In genomic region chr12:51708941-51709686, GRCm38 (mm10) we compare ENCODE assay signal across 9 mouse cellular contexts. TPM values are rescaled to one million over a fixed set of nuclear protein-coding genes. Genes with fewer than 3 reads are reported as not detected.
DNase-seq lines count a peak whose midpoint lies in the region; ATAC-seq and TF ChIP-seq lines count a peak whose summit lies in the region.
"Had no signal": no experiment of that assay in that cellular context is flagged by ENCODE, and none has a peak within 500 bp of the region (broad histone marks: within the 10 kb centered on the region; RNA-seq: fewer than 3 reads in every experiment).

No protein-coding gene starts in this region.

- H3K9me3 ChIP-seq in liver, postnatal 0 days (ENCODE audit: low read length), result no peaks in the 10 kb centered on the region
- H3K9me3 ChIP-seq in neural tube, embryonic 15.5 days (replicated peaks), result no peaks in the 10 kb centered on the region
- no peaks in the 10 kb centered on the region for H3K9me3 ChIP-seq in hindbrain, embryonic 16.5 days (ENCODE audit: control insufficient read depth, low read length)
- H3K9me3 ChIP-seq: limb, embryonic 12.5 days had no signal

- peak overlapping the region; percentile 39; the same call in 1 of the 2 replicates for H3K27ac ChIP-seq in liver, postnatal 0 days (ENCODE audit: low read depth)
- 0 out of 2 replicates have a peak overlapping the region, but pooled peaks have one; percentile 1 for H3K27ac ChIP-seq in neural tube, embryonic 15.5 days (replicated peaks)
- no peak overlapping the region for H3K27ac ChIP-seq in hindbrain, embryonic 16.5 days (ENCODE audit: low read depth, low read length)
- H3K27ac ChIP-seq: limb, embryonic 12.5 days had no signal

- no peaks in the 10 kb centered on the region for H3K36me3 ChIP-seq in liver, postnatal 0 days (replicated peaks; ENCODE audit: insufficient read depth, low read length)
- H3K36me3 ChIP-seq in neural tube, embryonic 15.5 days, result no peaks in the 10 kb centered on the region
- no peaks in the 10 kb centered on the region for H3K36me3 ChIP-seq in hindbrain, embryonic 16.5 days (ENCODE audit: control insufficient read depth, insufficient read depth, low read length)
- H3K36me3 ChIP-seq: limb, embryonic 12.5 days had no signal

- no peak overlapping the region for H3K4me2 ChIP-seq in liver, postnatal 0 days (ENCODE audit: low read depth, low read length)
- H3K4me2 ChIP-seq in neural tube, embryonic 15.5 days, result no peak overlapping the region
- H3K4me2 ChIP-seq in hindbrain, embryonic 16.5 days (ENCODE audit: low read length), result no peak overlapping the region
- H3K4me2 ChIP-seq: limb, embryonic 12.5 days had no signal

- no peak for TF ChIP-seq EP300 in liver, postnatal 0 days (IDR thresholded peaks at IDR 0.05; ENCODE audit: low read depth)

- no peak for ATAC-seq in liver, postnatal 0 days
- no peak for ATAC-seq in neural tube, embryonic 15.5 days (ENCODE audit: low FRiP score)
- no peak for ATAC-seq in hindbrain, embryonic 16.5 days

- no peak overlapping the region for H3K4me3 ChIP-seq in liver, postnatal 0 days (ENCODE audit: low read depth, low read length)
- H3K4me3 ChIP-seq in neural tube, embryonic 15.5 days (replicated peaks), result no peak overlapping the region
- no peak overlapping the region for H3K4me3 ChIP-seq in hindbrain, embryonic 16.5 days (ENCODE audit: low read length)
- H3K4me3 ChIP-seq: limb, embryonic 12.5 days had no signal

- H3K27me3 ChIP-seq in liver, postnatal 0 days (ENCODE audit: insufficient read depth, low read length), result no peaks in the 10 kb centered on the region
- no peaks in the 10 kb centered on the region for H3K27me3 ChIP-seq in neural tube, embryonic 15.5 days (replicated peaks)
- no peaks in the 10 kb centered on the region for H3K27me3 ChIP-seq in hindbrain, embryonic 16.5 days (replicated peaks; ENCODE audit: control insufficient read depth, insufficient read depth, low read length)
- H3K27me3 ChIP-seq: limb, embryonic 12.5 days had no signal

- H3K4me1 ChIP-seq in liver, postnatal 0 days (ENCODE audit: insufficient read depth), result peaks cover 7% of the 10 kb centered on the region; the same call in 1 of the 2 replicates
- no peaks in the 10 kb centered on the region for H3K4me1 ChIP-seq in neural tube, embryonic 15.5 days
- no peaks in the 10 kb centered on the region for H3K4me1 ChIP-seq in hindbrain, embryonic 16.5 days (ENCODE audit: control insufficient read depth, insufficient read depth, low read depth, low read length)

- DNase-seq in liver, postnatal 0 days, result no peak
- DNase-seq in liver, result no peak
- DNase-seq in frontal cortex, postnatal 36 days (ENCODE audit: low spot score in 2 of 2), result peak; percentile 84 to 88
- DNase-seq in layer of hippocampus, adult 9-10 months (ENCODE audit: low spot score), result peak; percentile 74
- no peak for DNase-seq in gastrocnemius, adult 8-10 months (ENCODE audit: low spot score in 2 of 2)
- DNase-seq in urinary bladder, adult 18-20 months (ENCODE audit: low spot score in 2 of 2), result no peak

- TF ChIP-seq CTCF in liver, postnatal 0 days (IDR thresholded peaks at IDR 0.05; ENCODE audit: low read depth), result no peak

- H3K9ac ChIP-seq in liver, postnatal 0 days (replicated peaks), result no peak overlapping the region
- H3K9ac ChIP-seq in neural tube, embryonic 15.5 days (replicated peaks), result no peak overlapping the region
- no peak overlapping the region for H3K9ac ChIP-seq in hindbrain, embryonic 16.5 days (ENCODE audit: low read depth, low read length)
- H3K9ac ChIP-seq: limb, embryonic 12.5 days had no signal

- 64% methylated on average over 14 of the region's 14 CpGs for WGBS in liver, postnatal 0 days (ENCODE audit: insufficient replicate concordance)
- WGBS in neural tube, embryonic 15.5 days, result 71% methylated on average over 14 of the region's 14 CpGs
- 70% methylated on average over 14 of the region's 14 CpGs for whole genome bisulfite sequencing in hindbrain, embryonic 16.5 days

RNA-seq across cellular contexts. Expression of gene Strn3, which starts 17.4 kb away (rescaled TPM):
- polyA plus RNA-seq in liver, postnatal 0 days (2015; fragmentation: Nextera tagmentation; extraction: Ambion mirVana), result 11.5 and 11.9 TPM in 2 replicates
- polyA plus RNA-seq in neural tube, embryonic 15.5 days (2015; fragmentation: Nextera tagmentation; extraction: Ambion mirVana), result 34.4 and 34.7 TPM in 2 replicates
- total RNA-seq in gastrocnemius, adult 8-10 months (2022), result 100 to 1,000 TPM; 152 to 162 (median 156) TPM
- 28.7 and 33.9 TPM in 2 replicates for polyA plus RNA-seq in hindbrain, embryonic 16.5 days (2015; fragmentation: Nextera tagmentation; extraction: Ambion mirVana)

RNA-seq across cellular contexts. Expression of gene Ap4s1, which starts 18.3 kb away (rescaled TPM):
- 14.9 and 17.2 TPM in 2 replicates for polyA plus RNA-seq in liver, postnatal 0 days (2015; fragmentation: Nextera tagmentation; extraction: Ambion mirVana)
- polyA plus RNA-seq in neural tube, embryonic 15.5 days (2015; fragmentation: Nextera tagmentation; extraction: Ambion mirVana), result 49.4 and 58.2 TPM in 2 replicates
- total RNA-seq in gastrocnemius, adult 8-10 months (2022), result 10 to 100 TPM; 59.5 to 66.4 (median 62.1) TPM
- 55.7 and 58.4 TPM in 2 replicates for polyA plus RNA-seq in hindbrain, embryonic 16.5 days (2015; fragmentation: Nextera tagmentation; extraction: Ambion mirVana)

Comparison
In these comparisons a context has a peak if more than half of its experiments do, and no peak if none do; other contexts are left out.
1. DNase-seq: peak in frontal cortex, postnatal 36 days (2 of 2) and layer of hippocampus, adult 9-10 months (single experiment); none in liver, postnatal 0 days (single experiment), liver (single experiment), gastrocnemius, adult 8-10 months (0 of 2) and urinary bladder, adult 18-20 months (0 of 2).